Mouse (Mus musculus): ENCODE measurements around the gene Egln3. TPM values are rescaled to one million over a fixed set of nuclear protein-coding genes. Genes with fewer than 3 reads are reported as not detected.

Egln3 gene
- polyA plus RNA-seq, 1 experiment from 2014 or later, result 4.8 TPM

DNA sequence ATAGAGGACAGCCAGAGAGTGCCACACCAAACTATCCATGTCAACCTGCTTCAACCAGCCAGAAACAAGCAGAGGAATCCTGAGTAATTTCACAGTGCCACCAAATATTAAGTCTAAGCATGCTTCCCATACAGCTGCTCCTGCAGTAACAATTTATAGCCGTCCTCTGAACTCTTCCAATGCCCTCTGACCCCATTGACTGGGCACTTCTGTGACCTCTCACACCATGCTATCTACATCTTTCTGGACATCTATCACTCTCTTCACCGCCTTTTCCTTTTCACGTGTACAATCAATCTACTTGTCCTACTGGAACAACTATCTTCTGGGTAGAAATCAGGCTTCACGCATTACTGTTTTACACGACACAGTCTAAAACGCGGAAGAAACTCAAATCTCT lies 19.4 kb downstream of the Egln3 start:
- no peak for ATAC-seq (replicated peaks)
- Histone ChIP-seq H3K9ac (no peak overlapping the region), H3K27me3 (replicated peaks) (no peaks in the 10 kb centered on the region), H3K36me3 (replicated peaks) (no peaks in the 10 kb centered on the region), H3K27ac (no peak overlapping the region), H3K4me1 (no peaks in the 10 kb centered on the region), H3K4me3 (no peak overlapping the region), H3K4me2 (no peak overlapping the region), H3K9me3 (no peaks in the 10 kb centered on the region)
- WGBS, result 92% methylated on average over 7 of the region's 7 CpGs

DNA sequence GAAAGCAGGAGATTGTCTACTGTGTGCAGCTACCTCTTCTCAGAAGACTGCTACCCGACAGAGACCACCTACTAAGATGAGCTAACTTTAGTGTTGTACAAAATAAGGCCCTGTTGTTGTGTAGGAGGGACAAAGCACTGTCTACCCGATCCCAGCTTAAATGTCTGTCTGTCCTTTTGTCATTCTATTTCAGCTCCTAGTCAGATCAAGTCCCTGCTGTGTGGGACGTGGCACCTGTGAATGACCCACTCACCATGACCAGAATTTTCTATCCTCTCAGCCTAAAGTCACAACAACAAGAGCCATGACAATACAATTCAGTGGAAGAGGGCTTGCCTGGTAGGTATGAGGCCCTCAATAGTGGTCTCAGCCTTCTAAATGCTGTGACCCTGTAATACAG lies 25.3 kb downstream of the Egln3 start:
- WGBS, result 47% methylated on average over 3 of the region's 3 CpGs
- no peaks in the 10 kb centered on the region for H3K4me1 ChIP-seq
- H3K9me3 ChIP-seq, result no peaks in the 10 kb centered on the region
- no peaks in the 10 kb centered on the region for H3K36me3 ChIP-seq (replicated peaks)
- no peak overlapping the region for H3K9ac ChIP-seq
- ATAC-seq (replicated peaks), result no peak
- no peaks in the 10 kb centered on the region for H3K27me3 ChIP-seq (replicated peaks)
- no peak overlapping the region for H3K4me3 ChIP-seq
- no peak overlapping the region for H3K27ac ChIP-seq
- no peak overlapping the region for H3K4me2 ChIP-seq

DNA sequence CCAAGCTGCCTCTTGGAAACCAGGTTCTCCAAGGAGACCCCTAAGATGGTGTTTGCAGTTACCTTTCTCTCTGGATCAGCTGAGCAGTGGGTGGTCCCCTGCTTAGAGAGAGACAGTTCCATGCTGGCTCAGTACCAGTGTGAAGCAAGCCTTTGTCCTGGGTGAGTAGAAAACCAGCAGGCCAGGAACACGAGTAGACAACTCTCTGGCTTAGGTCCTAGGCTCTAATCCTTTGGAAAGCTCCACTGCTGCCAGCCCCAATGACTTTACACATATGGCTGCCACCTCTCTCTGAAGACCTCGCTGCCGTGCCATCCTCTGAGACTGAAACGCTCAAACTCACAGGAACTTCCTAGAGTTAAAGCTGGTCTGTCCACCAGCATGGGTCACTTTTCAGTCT lies 34.9 kb downstream of the Egln3 start:
- Histone ChIP-seq H3K4me2 (no peak overlapping the region), H3K27ac (no peak overlapping the region), H3K27me3 (replicated peaks) (peaks cover 12% of the 10 kb centered on the region), H3K9ac (no peak overlapping the region), H3K4me3 (no peak overlapping the region), H3K36me3 (replicated peaks) (no peaks in the 10 kb centered on the region), H3K4me1 (peaks cover 11% of the 10 kb centered on the region), H3K9me3 (no peaks in the 10 kb centered on the region)
- no peak for ATAC-seq (replicated peaks)
- WGBS, result 74% methylated on average over 4 of the region's 4 CpGs

DNA sequence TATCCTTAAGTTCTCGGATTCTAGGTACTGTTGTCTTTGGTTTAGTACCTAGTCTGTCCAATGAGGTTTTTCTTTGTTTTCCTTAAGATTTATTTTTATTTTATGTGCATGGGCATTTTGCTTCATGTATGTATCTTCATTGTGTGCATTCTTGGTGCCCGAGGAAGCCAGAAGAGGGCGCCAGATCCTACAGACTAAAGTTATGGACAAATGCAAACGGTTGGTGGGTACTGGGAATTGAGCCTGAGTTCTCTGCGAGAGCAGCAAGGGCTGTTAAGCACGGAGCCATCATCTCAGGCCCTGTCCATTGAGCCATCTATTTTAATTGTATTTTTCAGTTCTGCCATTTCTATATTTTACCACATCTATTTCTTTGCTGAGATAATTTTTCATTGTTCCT lies 35.9 kb downstream of the Egln3 start:
- H3K9ac ChIP-seq, result no peak overlapping the region
- H3K4me1 ChIP-seq, result peaks cover 16% of the 10 kb centered on the region
- H3K9me3 ChIP-seq, result no peaks in the 10 kb centered on the region
- WGBS, result 86% methylated on average over 6 of the region's 6 CpGs
- H3K27ac ChIP-seq, result no peak overlapping the region
- no peak overlapping the region for H3K4me2 ChIP-seq
- no peak for ATAC-seq (replicated peaks)
- H3K4me3 ChIP-seq, result no peak overlapping the region
- peaks cover 13% of the 10 kb centered on the region for H3K27me3 ChIP-seq (replicated peaks)
- H3K36me3 ChIP-seq (replicated peaks), result no peaks in the 10 kb centered on the region

DNA sequence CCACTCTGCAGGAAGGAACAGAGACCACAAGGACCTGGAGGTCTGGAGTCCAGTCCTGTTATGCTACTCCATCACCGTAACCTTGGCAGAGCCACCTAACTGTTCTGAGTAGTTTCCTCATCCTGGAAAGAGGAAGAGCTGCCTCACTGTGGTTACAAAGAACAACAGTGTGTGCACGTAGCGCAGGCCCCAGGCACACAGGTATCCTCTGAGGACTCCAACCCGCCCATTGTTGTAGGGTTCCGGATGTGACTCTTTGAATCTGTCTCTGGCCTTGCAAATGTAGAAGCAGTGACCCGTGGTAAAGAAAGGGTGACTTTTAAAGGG lies 39.0 kb downstream of the Egln3 start:
- Histone ChIP-seq H3K4me2 (no peak overlapping the region), H3K27ac (no peak overlapping the region), H3K36me3 (replicated peaks) (no peaks in the 10 kb centered on the region), H3K27me3 (replicated peaks) (peaks cover 16% of the 10 kb centered on the region), H3K9me3 (no peaks in the 10 kb centered on the region), H3K9ac (no peak overlapping the region), H3K4me3 (no peak overlapping the region), H3K4me1 (peaks cover 28% of the 10 kb centered on the region)
- 26% methylated on average over 6 of the region's 6 CpGs for WGBS
- no peak for ATAC-seq (replicated peaks)

DNA sequence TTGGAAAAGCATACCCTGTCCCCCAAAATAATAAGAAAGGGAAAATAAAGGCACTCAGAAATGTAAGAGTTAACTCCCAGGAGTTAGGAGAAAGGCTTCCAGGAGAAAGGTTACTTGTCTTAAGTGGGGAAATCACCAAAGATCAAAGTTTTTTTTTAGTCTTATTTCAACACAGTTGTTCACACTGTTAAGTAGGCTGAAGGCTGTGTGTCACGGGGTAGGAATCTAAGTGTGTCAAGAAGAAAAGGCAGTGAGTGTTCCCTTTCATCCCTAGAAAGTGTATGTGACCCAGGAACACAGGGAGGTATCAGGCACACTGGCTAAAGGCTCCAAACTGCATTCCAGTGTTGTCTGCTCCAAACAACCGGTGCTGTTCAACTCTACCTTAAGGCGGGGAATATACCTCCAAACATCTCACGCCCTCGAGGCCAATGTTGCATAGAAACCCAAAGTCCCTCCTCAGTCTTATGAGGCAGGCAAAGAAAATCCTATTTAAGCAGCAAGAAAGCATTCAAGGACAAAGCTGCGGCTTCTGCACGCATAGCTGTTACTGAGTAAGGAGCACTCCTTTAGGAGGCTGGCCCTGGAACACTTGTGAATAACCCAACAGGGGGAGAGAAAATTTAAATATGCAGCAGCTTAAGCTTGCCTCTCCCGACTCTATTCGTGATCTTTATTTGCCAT lies 39.5 kb downstream of the Egln3 start:
- no peak overlapping the region for H3K4me3 ChIP-seq
- H3K4me1 ChIP-seq, result peaks cover 28% of the 10 kb centered on the region
- 11% methylated on average over 9 of the region's 9 CpGs for WGBS
- no peak overlapping the region for H3K9ac ChIP-seq
- no peak for ATAC-seq (replicated peaks)
- H3K9me3 ChIP-seq, result no peaks in the 10 kb centered on the region
- H3K27ac ChIP-seq, result no peak overlapping the region
- H3K36me3 ChIP-seq (replicated peaks), result no peaks in the 10 kb centered on the region
- no peak overlapping the region for H3K4me2 ChIP-seq
- H3K27me3 ChIP-seq (replicated peaks), result peaks cover 16% of the 10 kb centered on the region

DNA sequence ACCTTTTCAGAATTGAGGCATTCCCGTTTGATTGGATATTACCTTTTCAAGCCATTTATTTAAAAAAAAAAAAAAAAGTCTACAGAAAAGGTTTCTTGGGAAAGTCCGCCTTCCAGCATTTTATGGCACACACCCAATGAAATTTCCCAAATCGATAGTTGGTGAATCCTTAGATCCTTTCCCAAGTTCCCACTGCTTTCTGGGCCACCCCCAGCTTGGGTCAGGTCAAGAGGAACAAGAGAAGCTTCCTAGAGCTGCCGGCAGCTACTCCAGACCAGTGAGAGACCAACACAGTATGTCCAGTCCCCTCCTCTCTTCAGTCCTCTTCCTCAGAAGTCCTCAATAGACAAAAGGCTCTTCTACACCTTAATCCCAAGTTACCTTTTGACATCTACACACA lies 40.5 kb downstream of the Egln3 start:
- Histone ChIP-seq H3K9me3 (no peaks in the 10 kb centered on the region), H3K36me3 (replicated peaks) (no peaks in the 10 kb centered on the region), H3K27me3 (replicated peaks) (peaks cover 16% of the 10 kb centered on the region), H3K27ac (no peak overlapping the region), H3K4me3 (peak overlapping the region; percentile 25), H3K9ac (no peak overlapping the region), H3K4me1 (peaks cover 28% of the 10 kb centered on the region), H3K4me2 (peak overlapping the region; percentile 50)
- ATAC-seq (replicated peaks), result no peak
- whole genome bisulfite sequencing, result 22% methylated on average over 4 of the region's 4 CpGs

DNA sequence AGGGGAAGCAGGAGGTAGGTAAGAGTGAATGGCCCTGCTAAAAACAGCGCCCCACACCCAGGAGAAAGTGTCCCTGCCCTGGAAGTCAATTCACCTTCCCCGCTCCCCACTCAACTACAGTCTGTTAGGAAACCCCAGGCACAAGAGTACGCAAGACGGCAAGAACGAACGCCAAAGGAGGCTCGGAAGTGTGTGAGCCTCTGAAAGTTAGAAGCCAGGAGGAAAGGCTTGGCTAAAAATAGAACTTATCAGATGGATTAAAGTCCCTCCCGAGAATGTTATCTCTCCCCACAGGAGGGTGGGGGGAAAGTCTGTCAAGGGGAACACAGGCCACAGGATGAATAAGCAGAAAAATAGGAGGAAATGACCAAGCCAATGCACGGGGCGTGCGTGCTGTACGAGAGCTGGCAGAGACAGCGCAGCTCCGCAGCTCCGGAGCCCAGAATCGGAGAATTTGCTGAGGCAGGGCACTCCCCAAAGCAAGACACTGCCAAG lies 41.0 kb downstream of the Egln3 start:
- Histone ChIP-seq H3K9ac (no peak overlapping the region), H3K27me3 (replicated peaks) (peaks cover 16% of the 10 kb centered on the region), H3K9me3 (no peaks in the 10 kb centered on the region), H3K4me2 (peak overlapping the region; percentile 50), H3K36me3 (replicated peaks) (no peaks in the 10 kb centered on the region), H3K4me1 (peaks cover 28% of the 10 kb centered on the region), H3K27ac (no peak overlapping the region), H3K4me3 (peak overlapping the region; percentile 25)
- WGBS, result 1% methylated on average over 16 of the region's 16 CpGs
- ATAC-seq (replicated peaks), result peak; percentile 50; the same call in 1 of the 2 replicates

DNA sequence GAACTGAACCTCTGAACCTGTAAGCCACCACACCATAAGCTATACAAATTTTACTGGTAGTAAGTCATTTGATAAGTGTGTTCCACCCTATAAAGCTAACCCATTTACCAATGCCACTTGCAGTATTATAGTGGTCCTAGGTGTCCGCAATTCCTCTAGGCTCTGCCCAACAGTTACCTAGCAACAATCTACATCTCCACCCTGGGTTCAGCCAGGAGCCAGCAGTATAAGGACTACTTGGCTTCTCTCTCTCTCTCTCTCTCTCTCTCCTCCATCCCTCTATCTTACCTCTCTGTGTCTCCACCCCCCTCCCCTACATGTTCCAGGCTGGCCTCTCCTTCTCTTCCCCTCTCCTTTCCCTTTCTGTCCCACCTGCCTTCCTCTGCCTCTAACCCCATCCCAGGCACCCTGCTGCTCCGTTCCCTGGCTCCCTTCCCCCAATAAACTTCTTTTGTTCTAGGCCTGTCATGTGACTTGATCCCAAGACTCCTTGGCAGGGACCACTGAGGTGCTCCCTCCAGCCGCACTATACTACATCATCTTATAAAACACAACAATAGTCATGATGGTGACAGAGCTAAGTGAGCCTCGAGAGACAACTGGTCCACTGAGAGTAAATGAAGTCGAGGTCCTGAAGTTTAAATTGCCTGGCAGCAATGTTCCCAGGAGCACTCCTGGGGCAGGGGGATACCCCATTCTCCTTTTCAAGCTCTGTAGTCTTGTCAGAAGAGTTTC lies 42.0 kb downstream of the Egln3 start:
- peaks cover 28% of the 10 kb centered on the region for H3K4me1 ChIP-seq
- WGBS, result 15% methylated on average over 5 of the region's 5 CpGs

DNA sequence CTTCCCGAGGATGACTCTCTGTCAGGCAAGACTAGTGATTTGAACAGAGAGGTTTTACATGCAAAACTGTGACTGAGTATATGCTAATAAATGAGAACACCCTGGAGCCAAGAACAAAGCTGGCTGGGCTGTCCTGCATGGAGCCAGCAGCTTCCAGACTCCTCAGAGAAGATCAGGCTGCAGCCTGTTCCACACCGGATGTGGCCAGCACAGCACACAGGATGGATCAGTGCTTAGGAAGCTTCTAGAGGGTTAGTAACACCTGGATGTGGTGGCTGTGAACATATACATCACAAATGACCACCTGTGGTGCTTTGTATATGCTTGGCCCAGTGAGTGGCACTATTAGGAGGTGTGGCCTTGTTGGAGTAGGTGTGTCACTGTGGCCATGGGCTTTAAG lies 43.4 kb downstream of the Egln3 start:
- Histone ChIP-seq H3K4me2 (no peak overlapping the region), H3K27ac (no peak overlapping the region), H3K4me3 (no peak overlapping the region), H3K27me3 (replicated peaks) (peaks cover 9% of the 10 kb centered on the region; the same call in 1 of the 2 replicates), H3K36me3 (replicated peaks) (no peaks in the 10 kb centered on the region), H3K9ac (no peak overlapping the region), H3K4me1 (peaks cover 28% of the 10 kb centered on the region), H3K9me3 (no peaks in the 10 kb centered on the region)
- no peak for ATAC-seq (replicated peaks)
- WGBS, result 70% methylated on average over 2 of the region's 2 CpGs

More for the DNA sequence above, 42.0 kb downstream of the Egln3 start:
- no peak; the same call in 1 of the 2 replicates for ATAC-seq (replicated peaks)
- Histone ChIP-seq H3K4me3 (no peak overlapping the region), H3K27ac (no peak overlapping the region), H3K36me3 (replicated peaks) (no peaks in the 10 kb centered on the region), H3K9ac (no peak overlapping the region), H3K9me3 (no peaks in the 10 kb centered on the region), H3K27me3 (replicated peaks) (peaks cover 16% of the 10 kb centered on the region), H3K4me2 (no peak overlapping the region)

DNA sequence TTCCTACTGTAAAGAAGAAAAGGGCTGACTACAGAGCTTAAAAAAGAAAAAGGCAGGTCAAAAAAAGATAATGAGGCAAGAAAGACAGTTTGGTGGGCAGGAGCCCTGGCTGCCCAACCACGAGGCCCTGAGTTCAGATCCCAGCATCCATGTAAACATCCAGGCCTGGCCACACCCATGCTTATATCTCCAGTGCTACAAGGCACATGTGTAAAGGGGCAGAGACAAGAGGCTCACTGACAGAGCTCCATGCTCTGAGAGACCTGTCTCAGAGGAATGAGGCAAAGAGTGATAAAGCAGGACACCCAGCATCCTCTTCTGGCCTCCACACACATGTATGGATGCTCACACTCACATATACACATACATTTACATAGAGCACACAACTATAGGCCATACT lies 48.9 kb downstream of the Egln3 start:
- no peaks in the 10 kb centered on the region for H3K9me3 ChIP-seq
- 79% methylated on average over 1 of the region's 1 CpGs for WGBS
- no peaks in the 10 kb centered on the region for H3K4me1 ChIP-seq
- ATAC-seq (replicated peaks), result no peak
- H3K27me3 ChIP-seq (replicated peaks), result no peaks in the 10 kb centered on the region
- H3K27ac ChIP-seq, result no peak overlapping the region
- no peak overlapping the region for H3K4me3 ChIP-seq
- no peak overlapping the region for H3K4me2 ChIP-seq
- H3K36me3 ChIP-seq (replicated peaks), result no peaks in the 10 kb centered on the region
- no peak overlapping the region for H3K9ac ChIP-seq

DNA sequence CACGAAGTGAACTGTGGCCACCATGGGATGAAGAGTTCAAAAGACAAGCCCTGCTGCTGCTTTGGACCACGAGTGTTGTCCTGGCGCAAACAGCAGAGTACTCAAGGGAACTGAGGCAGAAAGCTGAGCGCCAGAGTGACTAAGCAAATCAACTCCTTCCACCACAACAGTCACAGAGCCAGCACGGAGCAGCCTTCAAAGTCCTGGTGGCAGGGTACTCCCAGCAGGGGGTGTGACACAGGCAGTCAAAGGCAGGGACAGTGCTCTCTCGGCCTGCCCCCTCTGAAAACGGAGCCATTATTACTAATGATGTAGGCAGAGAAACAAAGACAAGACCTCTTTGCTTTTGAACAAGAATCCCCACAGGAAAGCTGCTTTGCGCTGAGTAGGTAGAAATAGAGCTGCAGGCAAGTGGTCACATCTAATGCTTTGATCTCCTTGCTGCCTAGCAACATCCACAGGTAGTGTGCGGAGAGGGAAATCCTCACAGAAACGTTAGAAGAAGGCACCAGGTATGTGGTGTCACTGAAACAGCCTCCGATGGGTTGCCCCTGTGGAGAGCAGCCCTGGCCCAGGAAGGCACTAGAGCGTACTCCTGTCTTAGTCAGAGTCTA lies 56.6 kb downstream of the Egln3 start:
- 0 out of 2 replicates have a peak overlapping the region, but pooled peaks have one; percentile 11 for H3K27ac ChIP-seq
- H3K9ac ChIP-seq, result no peak overlapping the region
- H3K27me3 ChIP-seq (replicated peaks), result no peaks in the 10 kb centered on the region
- H3K36me3 ChIP-seq (replicated peaks), result no peaks in the 10 kb centered on the region
- ATAC-seq (replicated peaks), result peak; percentile 87
- peaks cover 10% of the 10 kb centered on the region for H3K4me1 ChIP-seq
- 21% methylated on average over 12 of the region's 12 CpGs for WGBS
- no peak overlapping the region for H3K4me3 ChIP-seq
- peak overlapping the region; percentile 24 for H3K4me2 ChIP-seq
- no peaks in the 10 kb centered on the region for H3K9me3 ChIP-seq
